Mouse (Mus musculus) CH12.LX (cell line): ENCODE data around the gene Gm15557. TPM values are rescaled to one million over a fixed set of nuclear protein-coding genes. Genes with fewer than 3 reads are reported as not detected.

Experiments
- DNase-seq: peaks from one replicate; pipeline ENCODE4 v3.0.0-alpha.2; 2013; ENCODE audit errors: extremely low read depth
- H3K27ac ChIP-seq: 2 replicates; pipeline ENCODE4 v1.5.1; 2012; ENCODE audit warnings: low read depth, mild to moderate bottlenecking, control low read depth, moderate library complexity; ENCODE audit not compliant: insufficient read depth
- H3K27me3 ChIP-seq: replicated peaks from 2 replicates; pipeline ENCODE3; 2012; ENCODE audit warnings: inconsistent platforms
- H3K36me3 ChIP-seq, 2 experiments: replicated peaks in 1 of 2; 2 replicates each; pipeline versions ENCODE3 to v1.6.1; 2012; ENCODE audit warnings: inconsistent platforms in 1 of 2, low read length in 1 of 2, mild to moderate bottlenecking in 1 of 2, mixed read lengths in 1 of 2, moderate library complexity in 1 of 2; ENCODE audit not compliant: control insufficient read depth in 1 of 2, insufficient read depth in 1 of 2
- H3K4me1 ChIP-seq, 2 experiments: 2 replicates each; pipeline ENCODE4 v1.6.1; 2012; ENCODE audit warnings: inconsistent platforms in 1 of 2, moderate library complexity in 1 of 2; ENCODE audit not compliant: insufficient read depth in 2 of 2, control insufficient read depth in 1 of 2
- H3K4me2 ChIP-seq: 2 replicates; pipeline ENCODE4 v1.6.1; 2012; ENCODE audit warnings: low read depth, mild to moderate bottlenecking, control low read depth; ENCODE audit not compliant: poor library complexity, insufficient read depth, severe bottlenecking
- H3K4me3 ChIP-seq, 3 experiments: fragments of 150-350 bp in 1 of 3; sonication (generic) in 1 of 3; replicated peaks in 1 of 3; 2 replicates each; pipeline versions ENCODE3 to v1.5.1; 2011 to 2012; ENCODE audit warnings: low read depth in 2 of 3, low read length in 2 of 3, mild to moderate bottlenecking in 2 of 3, moderate library complexity in 2 of 3, control low read depth in 1 of 3, improper control_type of control experiment in 1 of 3, inconsistent platforms in 1 of 3, mixed read lengths in 1 of 3; ENCODE audit not compliant: poor library complexity in 1 of 3
- H3K79me2 ChIP-seq: replicated peaks from 2 replicates; pipeline ENCODE4 v1.6.1; 2012; ENCODE audit warnings: mild to moderate bottlenecking, moderate library complexity; ENCODE audit not compliant: control insufficient read depth, poor library complexity, insufficient read depth, severe bottlenecking; ENCODE audit errors: extremely low read depth
- H3K9ac ChIP-seq: 2 replicates; pipeline ENCODE4 v1.6.1; 2012; ENCODE audit warnings: low read depth, mild to moderate bottlenecking, control low read depth, moderate library complexity; ENCODE audit not compliant: insufficient read depth
- H3K9me3 ChIP-seq: replicated peaks from 2 replicates; pipeline ENCODE3; 2012; ENCODE audit warnings: low read length, inconsistent platforms, mixed read lengths
- BHLHE40 ChIP-seq: IDR thresholded peaks from 2 replicates; pipeline ENCODE4 v1.6.1; 2011; ENCODE audit warnings: mild to moderate bottlenecking, low read depth, low read length, improper control_type of control experiment
- CHD1 ChIP-seq: IDR thresholded peaks from 2 replicates; pipeline ENCODE4 v1.6.1; 2012; ENCODE audit warnings: low read depth, low read length, improper control_type of control experiment, inconsistent platforms
- CHD2 ChIP-seq: IDR thresholded peaks from 2 replicates; pipeline ENCODE4 v1.6.1; 2011; ENCODE audit warnings: low read length, improper control_type of control experiment
- ELF1 ChIP-seq: IDR thresholded peaks from 2 replicates; pipeline ENCODE4 v1.6.1; 2014; ENCODE audit warnings: low read depth, mild to moderate bottlenecking, inconsistent platforms, low read length, improper control_type of control experiment
- ETS1 ChIP-seq: conservative IDR thresholded peaks from 2 replicates; pipeline ENCODE4 v1.6.1; 2012; ENCODE audit warnings: low read depth, mild to moderate bottlenecking, inconsistent platforms, low read length, improper control_type of control experiment, moderate library complexity
- GABPA ChIP-seq: IDR thresholded peaks from 2 replicates; pipeline ENCODE4 v1.6.1; 2012; ENCODE audit warnings: low read depth, low read length, improper control_type of control experiment, inconsistent platforms; ENCODE audit not compliant: insufficient replicate concordance
- MAFK ChIP-seq: IDR thresholded peaks from 2 replicates; pipeline ENCODE4 v1.6.1; 2011; ENCODE audit warnings: low read length, improper control_type of control experiment; ENCODE audit not compliant: insufficient replicate concordance
- MAX ChIP-seq: IDR thresholded peaks from 2 replicates; pipeline ENCODE4 v1.6.1; 2011; ENCODE audit warnings: low read length, improper control_type of control experiment
- MXI1 ChIP-seq: IDR thresholded peaks from 2 replicates; pipeline ENCODE4 v1.6.1; 2011; ENCODE audit warnings: mild to moderate bottlenecking, low read depth, low read length, improper control_type of control experiment
- NELFE ChIP-seq: IDR thresholded peaks from 2 replicates; pipeline ENCODE4 v1.6.1; 2011; ENCODE audit warnings: low read depth, low read length, improper control_type of control experiment
- PAX5 ChIP-seq: IDR thresholded peaks from 2 replicates; pipeline ENCODE4 v1.6.1; 2012; ENCODE audit warnings: low read length, inconsistent platforms, mixed read lengths
- POLR2AphosphoS2 ChIP-seq: IDR thresholded peaks from 2 replicates; pipeline ENCODE4 v1.6.1; 2011; ENCODE audit warnings: low read depth, low read length, improper control_type of control experiment
- RCOR1 ChIP-seq: conservative IDR thresholded peaks from 2 replicates; pipeline ENCODE4 v1.6.1; 2012; ENCODE audit warnings: low read depth, mild to moderate bottlenecking, inconsistent platforms, low read length, improper control_type of control experiment
- TBP ChIP-seq: conservative IDR thresholded peaks from 2 replicates; pipeline ENCODE4 v1.6.1; 2011; ENCODE audit warnings: low read depth, low read length, improper control_type of control experiment
- TCF12 ChIP-seq: IDR thresholded peaks from 2 replicates; pipeline ENCODE4 v1.6.1; 2014; ENCODE audit warnings: low read depth, mild to moderate bottlenecking, inconsistent platforms, low read length, improper control_type of control experiment
- USF1 ChIP-seq: IDR thresholded peaks from 2 replicates; pipeline ENCODE4 v1.6.1; 2014; ENCODE audit warnings: low read depth, mild to moderate bottlenecking, inconsistent platforms, low read length, improper control_type of control experiment
- ZC3H11A ChIP-seq: IDR thresholded peaks from 2 replicates; pipeline ENCODE4 v1.6.1; 2012; ENCODE audit warnings: low read depth, mild to moderate bottlenecking, inconsistent platforms, low read length, improper control_type of control experiment
- ZKSCAN1 ChIP-seq: IDR thresholded peaks from 2 replicates; pipeline ENCODE4 v1.6.1; 2012; ENCODE audit warnings: low read depth, inconsistent platforms, low read length, improper control_type of control experiment, borderline replicate concordance
- dilution Hi-C: fragments of 300-500 bp; cut with MboI; formaldehyde crosslinking; loops from 2 replicates; pipeline ENCODE4 v1.14.3; 2020; ENCODE audit warnings: low sequenced_read_pairs; ENCODE audit not compliant: extremely low pct_unique_long_range_greater_than_20kb, extremely low pct_ligation_motif_present
- in situ Hi-C: fragments of 300-500 bp; cut with MboI; formaldehyde crosslinking; loops from 3 replicates; pipeline ENCODE4 v1.14.3; 2019; ENCODE audit warnings: low sequenced_read_pairs, low pct_ligation_motif_present, low pct_unique_long_range_greater_than_20kb, mixed read lengths
- polyA plus RNA-seq: library from polyadenylated mRNA; unstranded; fragments of >175 nt; gene quantifications from 2 replicates; pipeline ENCODE4 v1.2.1, GENCODE M21; 2012; ENCODE audit warnings: low read depth; ENCODE audit not compliant: insufficient read length
- total RNA-seq, 2 experiments: library from RNA; depleted of rRNA; stranded (reverse); fragments of 300-350 nt in 1 of 2; fragments of >200 nt in 1 of 2; gene quantifications; 2 replicates each; pipeline ENCODE4 v1.2.3; 2012 to 2014

Gm15557 gene
- total and polyA plus RNA-seq, 3 experiments = not detected

DNA sequence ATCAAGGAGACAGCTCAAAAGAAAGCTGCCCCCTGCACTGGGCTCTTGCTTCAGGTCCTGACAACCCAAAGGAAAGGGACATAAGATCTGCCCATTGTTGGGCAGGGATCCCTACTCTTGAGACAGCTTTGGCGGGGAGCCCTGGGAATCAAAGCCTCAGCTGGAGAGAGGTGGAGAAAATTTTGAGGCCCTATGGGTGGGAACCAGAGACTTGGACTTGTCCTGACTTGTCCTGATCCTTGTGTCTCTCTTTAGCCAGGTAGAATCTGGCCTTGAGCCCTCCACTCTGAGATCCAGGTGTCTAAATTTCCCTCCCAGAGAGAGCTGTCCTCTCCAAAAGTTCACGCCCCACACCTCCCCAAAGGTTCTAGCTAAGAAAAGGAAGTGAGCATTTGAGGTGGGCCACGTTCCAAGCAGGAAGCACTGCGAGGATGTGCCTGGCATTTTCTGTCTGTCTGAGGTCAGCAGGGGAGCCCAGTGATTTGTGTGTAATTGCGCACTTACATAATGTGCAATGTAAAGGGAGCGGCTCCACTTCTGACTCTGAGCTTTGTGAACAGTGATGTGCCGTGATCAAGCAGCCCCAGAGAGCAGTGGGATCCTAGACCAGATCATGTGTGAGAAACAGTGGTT lies 515 bp upstream of the Gm15557 start:
- dilution Hi-C loops = no loop called here
- DNase-seq = no peak
- TF ChIP-seq GABPA (no peak), POLR2AphosphoS2 (no peak), MAFK (no peak), RCOR1 (no peak), BHLHE40 (no peak), MXI1 (no peak), TBP (no peak), ELF1 (no peak), CHD2 (no peak), ETS1 (no peak), ZKSCAN1 (no peak), TCF12 (no peak), NELFE (no peak), CHD1 (no peak), USF1 (no peak), MAX (no peak), ZC3H11A (no peak)
- TF ChIP-seq, all 38 proteins: peak for 0

DNA sequence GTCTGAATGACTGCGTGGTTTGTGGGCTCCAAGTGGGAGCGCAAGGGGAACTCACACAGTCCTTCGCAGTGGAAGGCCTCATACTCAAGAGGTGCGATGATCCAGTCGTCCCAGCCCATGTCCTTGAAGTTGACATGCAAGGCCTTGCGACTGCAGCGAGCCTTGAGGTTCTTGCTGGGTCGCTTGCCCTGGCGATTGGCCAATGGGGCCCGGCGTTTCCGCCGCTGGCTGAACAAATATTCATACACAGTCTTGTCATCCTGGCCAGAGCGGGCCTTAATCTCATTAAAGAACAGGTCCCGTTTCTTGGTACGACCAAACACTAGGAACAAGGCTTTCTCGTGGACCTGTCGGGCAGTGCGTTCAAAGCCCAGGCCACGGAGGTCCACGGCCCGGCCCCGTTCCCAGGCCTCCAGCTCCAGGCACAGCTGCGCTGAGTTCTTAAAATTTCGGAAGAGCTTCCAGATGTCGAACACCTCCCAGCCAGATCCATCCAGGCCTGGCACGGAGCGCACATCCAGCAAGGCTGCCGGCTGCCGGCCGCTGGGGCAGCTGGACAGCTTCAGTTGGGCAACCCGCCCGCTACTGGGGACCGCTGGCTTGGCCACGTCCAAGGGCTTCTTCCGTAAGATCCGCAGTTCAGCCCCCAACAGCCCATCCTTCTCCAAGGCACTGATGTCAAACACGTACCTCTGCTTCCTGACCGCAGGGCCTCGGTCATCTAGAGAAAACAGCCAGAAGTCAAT lies 1.3 kb downstream of the Gm15557 start:
- H3K27me3 ChIP-seq = peaks cover 1% of the 10 kb centered on the region
- in situ Hi-C loops = loop anchor here (5.0 to 25.0 kb wide), 2 partner anchors 90 to 255 kb away; partner anchors contain the start of gene Trpc4ap
- H3K79me2 ChIP-seq = no peaks in the 10 kb centered on the region
- no peak for DNase-seq
- H3K4me3 ChIP-seq = no peak overlapping the region
- no peaks in the 10 kb centered on the region for H3K9me3 ChIP-seq
- no peak overlapping the region for H3K4me2 ChIP-seq
- dilution Hi-C loops = no loop called here
- H3K4me1 ChIP-seq = peaks cover 0 to 7% of the 10 kb centered on the region in 2 experiments; a peak in 3 of 4 replicates
- no peaks in the 10 kb centered on the region for H3K36me3 ChIP-seq
- TF ChIP-seq PAX5 = no peak
- no peak for TF ChIP-seq TBP
- H3K9ac ChIP-seq = no peak overlapping the region
- no peak overlapping the region for H3K27ac ChIP-seq

More for the DNA sequence above, 515 bp upstream of the Gm15557 start:
- Histone ChIP-seq H3K4me2 (no peak overlapping the region), H3K27ac (no peak overlapping the region), H3K4me1 (peaks cover 0 to 7% of the 10 kb centered on the region in 2 experiments; a peak in 3 of 4 replicates), H3K27me3 (no peaks in the 10 kb centered on the region), H3K9ac (no peak overlapping the region), H3K4me3 (no peak overlapping the region), H3K79me2 (no peaks in the 10 kb centered on the region), H3K9me3 (no peaks in the 10 kb centered on the region), H3K36me3 (no peaks in the 10 kb centered on the region)
- in situ Hi-C loops = loop anchor here (5.0 to 25.0 kb wide), 2 partner anchors 88 to 253 kb away; partner anchors contain the start of gene Trpc4ap
